Mouse (Mus musculus): Measurements from ENCODE around the gene Gm28845. TPM values are rescaled to one million over a fixed set of nuclear protein-coding genes. Genes with fewer than 3 reads are reported as not detected.

Gene Gm28845
- polyA plus RNA-seq, 1 experiment from 2014 or later, result not detected

Other genes with a start within 250 kb of the Gm28845 start
- gene Plekhm3, start 162.7 kb downstream of the Gm28845 start, polyA plus RNA-seq (2016; fragmentation: Nextera tagmentation; extraction: Ambion mirVana), result 7.8 and 8.9 TPM in 2 replicates
- 0.13 TPM in 1 of 2 replicates, not detected in the other for gene Akr1cl, start 86.8 kb downstream of the Gm28845 start, polyA plus RNA-seq (2016; fragmentation: Nextera tagmentation; extraction: Ambion mirVana)
- not detected in 2 replicates for gene Cryge, start 68.4 kb downstream of the Gm28845 start, polyA plus RNA-seq (2016; fragmentation: Nextera tagmentation; extraction: Ambion mirVana)
- gene Crygd, start 56.1 kb downstream of the Gm28845 start, polyA plus RNA-seq (2016; fragmentation: Nextera tagmentation; extraction: Ambion mirVana), result not detected in 2 replicates
- gene Crygc, start 45.9 kb downstream of the Gm28845 start, polyA plus RNA-seq (2016; fragmentation: Nextera tagmentation; extraction: Ambion mirVana), result not detected in 2 replicates
- not detected in 2 replicates for gene Crygb, start 37.3 kb downstream of the Gm28845 start, polyA plus RNA-seq (2016; fragmentation: Nextera tagmentation; extraction: Ambion mirVana)
- 0.33 TPM in 1 of 2 replicates, not detected in the other for gene Cryga, start 16.2 kb downstream of the Gm28845 start, polyA plus RNA-seq (2016; fragmentation: Nextera tagmentation; extraction: Ambion mirVana)
- gene D630023F18Rik, start 3.7 kb upstream of the Gm28845 start, polyA plus RNA-seq (2016; fragmentation: Nextera tagmentation; extraction: Ambion mirVana), result 0.28 TPM in 1 of 2 replicates, not detected in the other
- gene Idh1, start 66.9 kb upstream of the Gm28845 start, polyA plus RNA-seq (2016; fragmentation: Nextera tagmentation; extraction: Ambion mirVana), result 343 and 355 TPM in 2 replicates
- gene Pikfyve, start 67.1 kb upstream of the Gm28845 start, polyA plus RNA-seq (2016; fragmentation: Nextera tagmentation; extraction: Ambion mirVana), result 18.1 and 20.6 TPM in 2 replicates
- gene Pth2r, start 162.5 kb upstream of the Gm28845 start, polyA plus RNA-seq (2016; fragmentation: Nextera tagmentation; extraction: Ambion mirVana), result 0.28 and 0.40 TPM in 2 replicates

Data from forebrain, embryonic 12.5 days (tissue).